Mouse (Mus musculus): ENCODE results near the gene Dsn1. TPM values are rescaled to one million over a fixed set of nuclear protein-coding genes. Genes with fewer than 3 reads are reported as not detected.

Gene Dsn1
- polyA plus RNA-seq, 1 experiment from 2014 or later: 6.8 TPM

- Histone ChIP-seq H3K27ac (ENCODE audit: low read depth, low read length) (no peak overlapping the region), H3K36me3 (ENCODE audit: control insufficient read depth, insufficient read depth, low read length) (peaks cover 45% of the 10 kb centered on the region), H3K9ac (replicated peaks; ENCODE audit: low read depth, low read length) (no peak overlapping the region), H3K4me3 (ENCODE audit: low read depth, low read length) (no peak overlapping the region), H3K9me3 (ENCODE audit: control insufficient read depth, low read length) (no peaks in the 10 kb centered on the region), H3K4me2 (ENCODE audit: low read depth, low read length) (no peak overlapping the region), H3K4me1 (ENCODE audit: control insufficient read depth, insufficient read depth, low read length) (no peaks in the 10 kb centered on the region), H3K27me3 (ENCODE audit: control insufficient read depth, insufficient read depth, low read length) (no peaks in the 10 kb centered on the region)
- no peak for ATAC-seq (ENCODE audit: low read depth)
- WGBS: 91% methylated on average over 7 of the region's 7 CpGs
These were observed 28.4 kb upstream of the Dsn1 start for GRCm38 (mm10) chr2:157035371-157035770.

- peaks cover 66% of the 10 kb centered on the region for H3K36me3 ChIP-seq (ENCODE audit: control insufficient read depth, insufficient read depth, low read length)
- H3K27me3 ChIP-seq (ENCODE audit: control insufficient read depth, insufficient read depth, low read length): no peaks in the 10 kb centered on the region
- H3K9ac ChIP-seq (replicated peaks; ENCODE audit: low read depth, low read length): no peak overlapping the region
- ATAC-seq (ENCODE audit: low read depth): peak; percentile 46; the same call in 1 of the 2 replicates
- H3K27ac ChIP-seq (ENCODE audit: low read depth, low read length): no peak overlapping the region
- no peaks in the 10 kb centered on the region for H3K4me1 ChIP-seq (ENCODE audit: control insufficient read depth, insufficient read depth, low read length)
- H3K9me3 ChIP-seq (ENCODE audit: control insufficient read depth, low read length): no peaks in the 10 kb centered on the region
- H3K4me2 ChIP-seq (ENCODE audit: low read depth, low read length): no peak overlapping the region
- H3K4me3 ChIP-seq (ENCODE audit: low read depth, low read length): no peak overlapping the region
- 49% methylated on average over 9 of the region's 9 CpGs for WGBS
These were observed 23.9 kb upstream of the Dsn1 start for GRCm38 (mm10) chr2:157030804-157031203.

GRCm38 (mm10) chr2:157028261-157028660 lies 21.3 kb upstream of the Dsn1 start:
- H3K27ac ChIP-seq (ENCODE audit: low read depth, low read length): no peak overlapping the region
- H3K4me2 ChIP-seq (ENCODE audit: low read depth, low read length): no peak overlapping the region
- no peak overlapping the region for H3K9ac ChIP-seq (replicated peaks; ENCODE audit: low read depth, low read length)
- no peaks in the 10 kb centered on the region for H3K27me3 ChIP-seq (ENCODE audit: control insufficient read depth, insufficient read depth, low read length)
- H3K4me1 ChIP-seq (ENCODE audit: control insufficient read depth, insufficient read depth, low read length): no peaks in the 10 kb centered on the region
- H3K36me3 ChIP-seq (ENCODE audit: control insufficient read depth, insufficient read depth, low read length): peaks cover 79% of the 10 kb centered on the region
- 84% methylated on average over 4 of the region's 4 CpGs for WGBS
- no peaks in the 10 kb centered on the region for H3K9me3 ChIP-seq (ENCODE audit: control insufficient read depth, low read length)
- no peak overlapping the region for H3K4me3 ChIP-seq (ENCODE audit: low read depth, low read length)
- no peak for ATAC-seq (ENCODE audit: low read depth)

DNA sequence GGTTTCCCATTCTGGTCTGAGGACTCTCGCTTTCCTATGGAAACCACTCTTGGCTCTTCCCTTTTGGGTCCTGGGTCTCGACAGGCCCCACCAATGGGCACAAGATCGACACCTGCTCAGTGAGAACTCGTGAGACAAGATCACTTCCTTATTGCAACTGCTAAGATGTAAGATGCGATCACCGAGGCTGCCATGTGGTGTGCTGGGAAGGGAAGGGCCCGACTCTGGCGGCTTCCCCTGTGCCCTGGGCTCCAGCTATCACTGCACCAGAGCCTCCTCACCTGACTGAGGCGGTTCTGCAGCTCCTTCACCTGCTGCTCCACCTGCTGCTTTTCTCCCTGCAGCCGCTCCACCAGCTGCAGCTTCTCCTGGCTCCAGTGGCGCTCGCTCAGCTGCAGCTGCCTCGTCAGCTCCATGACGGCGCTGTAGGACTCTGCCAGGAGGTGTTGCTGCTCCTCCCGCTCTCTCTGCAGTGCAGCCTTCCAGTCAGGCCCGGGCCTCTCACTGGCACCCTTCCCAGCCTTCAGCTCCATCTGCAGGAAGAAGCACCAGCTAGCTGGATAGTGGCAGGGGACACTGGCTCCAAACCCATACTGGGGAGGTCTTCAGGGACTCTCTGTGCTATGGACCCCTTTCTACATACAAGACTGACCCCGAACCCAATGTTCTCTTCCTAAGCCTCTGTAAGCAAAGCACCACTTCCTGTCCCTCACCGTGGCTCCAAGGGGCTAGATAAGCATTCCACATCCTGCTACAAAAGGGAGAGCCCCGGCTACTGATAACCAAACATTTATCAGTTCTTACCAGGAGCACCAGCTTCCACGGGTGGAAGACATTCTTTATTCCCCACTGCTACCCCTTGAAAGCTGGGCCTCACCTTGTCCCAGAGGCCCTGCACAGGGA lies 20.4 kb upstream of the Dsn1 start:
- Histone ChIP-seq H3K9me3 (ENCODE audit: control insufficient read depth, low read length) (no peaks in the 10 kb centered on the region), H3K9ac (replicated peaks; ENCODE audit: low read depth, low read length) (no peak overlapping the region), H3K4me1 (ENCODE audit: control insufficient read depth, insufficient read depth, low read length) (no peaks in the 10 kb centered on the region), H3K27ac (ENCODE audit: low read depth, low read length) (no peak overlapping the region), H3K27me3 (ENCODE audit: control insufficient read depth, insufficient read depth, low read length) (no peaks in the 10 kb centered on the region), H3K4me2 (ENCODE audit: low read depth, low read length) (no peak overlapping the region), H3K36me3 (ENCODE audit: control insufficient read depth, insufficient read depth, low read length) (peaks cover 82% of the 10 kb centered on the region), H3K4me3 (ENCODE audit: low read depth, low read length) (no peak overlapping the region)
- ATAC-seq (ENCODE audit: low read depth): no peak
- WGBS: 90% methylated on average over 21 of the region's 21 CpGs

DNA sequence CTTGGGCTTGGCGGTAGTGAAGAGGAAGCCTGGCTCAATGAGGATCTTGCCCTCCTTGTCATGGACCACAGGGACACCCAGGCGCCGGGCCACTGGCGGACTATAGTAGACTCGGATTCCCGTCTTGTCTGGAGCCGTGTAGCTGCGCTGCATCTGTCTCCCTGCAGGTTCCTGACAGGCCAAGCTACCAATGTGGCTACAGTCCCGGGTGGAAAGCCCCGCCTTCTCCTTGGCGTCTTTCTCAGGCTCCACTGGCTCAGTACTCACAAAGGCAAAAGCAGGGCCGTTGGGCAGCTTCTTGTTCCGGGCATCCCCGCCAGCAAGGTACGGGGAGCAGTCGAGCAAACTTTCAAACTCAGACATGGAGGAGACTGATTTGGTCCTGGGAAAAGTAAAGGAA lies 14.2 kb upstream of the Dsn1 start:
- Histone ChIP-seq H3K9me3 (ENCODE audit: control insufficient read depth, low read length) (no peaks in the 10 kb centered on the region), H3K4me2 (ENCODE audit: low read depth, low read length) (no peak overlapping the region), H3K27me3 (ENCODE audit: control insufficient read depth, insufficient read depth, low read length) (no peaks in the 10 kb centered on the region), H3K36me3 (ENCODE audit: control insufficient read depth, insufficient read depth, low read length) (peaks cover 94% of the 10 kb centered on the region), H3K9ac (replicated peaks; ENCODE audit: low read depth, low read length) (no peak overlapping the region), H3K4me3 (ENCODE audit: low read depth, low read length) (no peak overlapping the region), H3K4me1 (ENCODE audit: control insufficient read depth, insufficient read depth, low read length) (no peaks in the 10 kb centered on the region), H3K27ac (ENCODE audit: low read depth, low read length) (no peak overlapping the region)
- 96% methylated on average over 16 of the region's 16 CpGs for WGBS
- ATAC-seq (ENCODE audit: low read depth): no peak

DNA sequence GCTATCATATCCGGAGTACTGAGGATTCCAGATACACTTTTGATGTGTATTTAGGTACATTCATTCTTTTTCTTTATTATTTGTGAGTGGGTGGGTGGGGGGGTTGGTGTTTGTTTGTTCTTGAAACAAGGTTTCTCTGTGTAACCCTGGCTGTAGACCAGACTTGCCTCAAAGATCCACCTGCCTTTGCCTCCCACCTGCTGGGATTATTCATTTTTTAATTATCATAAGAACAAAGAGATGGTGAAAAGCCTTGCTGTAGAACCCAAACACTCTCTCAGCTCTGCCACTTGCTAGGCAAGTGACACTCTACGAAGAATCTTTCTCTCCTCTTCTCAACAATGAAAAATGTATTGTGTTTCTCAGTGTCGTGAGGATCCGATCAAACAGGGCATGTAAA lies 12.3 kb upstream of the Dsn1 start:
- no peaks in the 10 kb centered on the region for H3K9me3 ChIP-seq (ENCODE audit: control insufficient read depth, low read length)
- H3K27me3 ChIP-seq (ENCODE audit: control insufficient read depth, insufficient read depth, low read length): no peaks in the 10 kb centered on the region
- no peak overlapping the region for H3K9ac ChIP-seq (replicated peaks; ENCODE audit: low read depth, low read length)
- no peak overlapping the region for H3K27ac ChIP-seq (ENCODE audit: low read depth, low read length)
- no peak overlapping the region for H3K4me3 ChIP-seq (ENCODE audit: low read depth, low read length)
- peaks cover 83% of the 10 kb centered on the region for H3K36me3 ChIP-seq (ENCODE audit: control insufficient read depth, insufficient read depth, low read length)
- 86% methylated on average over 4 of the region's 4 CpGs for WGBS
- H3K4me2 ChIP-seq (ENCODE audit: low read depth, low read length): no peak overlapping the region
- no peak for ATAC-seq (ENCODE audit: low read depth)
- no peaks in the 10 kb centered on the region for H3K4me1 ChIP-seq (ENCODE audit: control insufficient read depth, insufficient read depth, low read length)

- no peak for ATAC-seq (ENCODE audit: low read depth)
- H3K4me2 ChIP-seq (ENCODE audit: low read depth, low read length): no peak overlapping the region
- no peaks in the 10 kb centered on the region for H3K4me1 ChIP-seq (ENCODE audit: control insufficient read depth, insufficient read depth, low read length)
- H3K27ac ChIP-seq (ENCODE audit: low read depth, low read length): no peak overlapping the region
- WGBS: 87% methylated on average over 18 of the region's 18 CpGs
- no peak overlapping the region for H3K9ac ChIP-seq (replicated peaks; ENCODE audit: low read depth, low read length)
- no peaks in the 10 kb centered on the region for H3K27me3 ChIP-seq (ENCODE audit: control insufficient read depth, insufficient read depth, low read length)
- peaks cover 65% of the 10 kb centered on the region for H3K36me3 ChIP-seq (ENCODE audit: control insufficient read depth, insufficient read depth, low read length)
- no peaks in the 10 kb centered on the region for H3K9me3 ChIP-seq (ENCODE audit: control insufficient read depth, low read length)
- H3K4me3 ChIP-seq (ENCODE audit: low read depth, low read length): no peak overlapping the region
These were observed 9.7 kb upstream of the Dsn1 start for GRCm38 (mm10) chr2:157016529-157017270.

GRCm38 (mm10) chr2:157012341-157012740 lies 5.4 kb upstream of the Dsn1 start:
- no peak overlapping the region for H3K4me3 ChIP-seq (ENCODE audit: low read depth, low read length)
- WGBS: 89% methylated on average over 6 of the region's 6 CpGs
- peaks cover 24% of the 10 kb centered on the region for H3K36me3 ChIP-seq (ENCODE audit: control insufficient read depth, insufficient read depth, low read length)
- H3K9me3 ChIP-seq (ENCODE audit: control insufficient read depth, low read length): no peaks in the 10 kb centered on the region
- H3K27ac ChIP-seq (ENCODE audit: low read depth, low read length): no peak overlapping the region
- no peak overlapping the region for H3K9ac ChIP-seq (replicated peaks; ENCODE audit: low read depth, low read length)
- ATAC-seq (ENCODE audit: low read depth): no peak
- no peaks in the 10 kb centered on the region for H3K27me3 ChIP-seq (ENCODE audit: control insufficient read depth, insufficient read depth, low read length)
- no peak overlapping the region for H3K4me2 ChIP-seq (ENCODE audit: low read depth, low read length)
- H3K4me1 ChIP-seq (ENCODE audit: control insufficient read depth, insufficient read depth, low read length): 0 out of 2 replicates have a peak, but pooled peaks cover 1% of the 10 kb centered on the region
